Mouse (Mus musculus) liver, postnatal 0 days (tissue): ENCODE data around the gene Ppp1r11. TPM values are rescaled to one million over a fixed set of nuclear protein-coding genes. Genes with fewer than 3 reads are reported as not detected.

Experiments
- ATAC-seq: fragments of 200-750 bp; cut with Nextera tagmentation; 2 replicates; pipeline ENCODE4 v1.8.0; 2017; ENCODE audit warnings: mild to moderate bottlenecking, moderate library complexity
- DNase-seq: peaks from one replicate; pipeline ENCODE4 v3.0.0-alpha.2; 2016
- H3K27ac ChIP-seq: fragments of 300-500 bp; sonication (generic); 2 replicates; pipeline ENCODE4 v1.5.1; 2014; ENCODE audit warnings: antibody characterized with exemption, moderate library complexity, mild to moderate bottlenecking, low read depth
- H3K27me3 ChIP-seq: fragments of 300-500 bp; sonication (generic); 2 replicates; pipeline ENCODE4 v1.6.1; 2014; ENCODE audit warnings: low read length, control low read depth, mixed read lengths; ENCODE audit not compliant: insufficient read depth
- H3K36me3 ChIP-seq: fragments of 300-500 bp; sonication (generic); replicated peaks from 2 replicates; pipeline ENCODE4 v1.6.1; 2014; ENCODE audit warnings: mild to moderate bottlenecking, control low read depth, low read length, moderate library complexity, mixed read lengths; ENCODE audit not compliant: insufficient read depth
- H3K4me1 ChIP-seq: fragments of 300-500 bp; sonication (generic); 2 replicates; pipeline ENCODE4 v1.6.1; 2014; ENCODE audit warnings: antibody characterized with exemption, mild to moderate bottlenecking, control low read depth; ENCODE audit not compliant: insufficient read depth
- H3K4me2 ChIP-seq: fragments of 300-500 bp; sonication (generic); 2 replicates; pipeline ENCODE4 v1.6.1; 2014; ENCODE audit warnings: low read depth, mild to moderate bottlenecking, low read length, moderate library complexity, mixed read lengths
- H3K4me3 ChIP-seq: fragments of 300-500 bp; sonication (generic); 2 replicates; pipeline ENCODE4 v1.5.1; 2014; ENCODE audit warnings: low read depth, low read length
- H3K9ac ChIP-seq: fragments of 300-500 bp; sonication (generic); replicated peaks from 2 replicates; pipeline ENCODE4 v1.6.1; 2014; ENCODE audit warnings: mild to moderate bottlenecking, moderate library complexity
- H3K9me3 ChIP-seq: fragments of 300-500 bp; sonication (generic); 2 replicates; pipeline ENCODE4 v1.6.1; 2016; ENCODE audit warnings: mild to moderate bottlenecking, control low read depth, low read length, mixed read lengths
- CTCF ChIP-seq: sonication (generic); IDR thresholded peaks from 2 replicates; pipeline ENCODE4 v1.5.1; 2016; ENCODE audit warnings: antibody characterized with exemption, low read depth
- EP300 ChIP-seq: IDR thresholded peaks from 2 replicates; pipeline ENCODE4 v1.6.1; 2016; ENCODE audit warnings: antibody characterized with exemption, low read depth, mild to moderate bottlenecking
- WGBS: fragments of 180-500 bp; shearing (Covaris S2); extraction: QIAGEN DNeasy Blood & Tissue Kit; methylation state at CpG from one replicate; pipeline ENCODE4 v1.1.7; 2014; ENCODE audit not compliant: insufficient replicate concordance; 5-methylcytosine and 5-hydroxymethylcytosine counted together
- polyA plus RNA-seq: library from polyadenylated mRNA; unstranded; fragments of >200 nt; fragmentation: Nextera tagmentation; extraction: Ambion mirVana; gene quantifications from 2 replicates; pipeline ENCODE4 v1.2.1, GENCODE M21; 2015

Gene Ppp1r11
- polyA plus RNA-seq, 1 experiment from 2014 or later, result 41.7 TPM

- no peak for DNase-seq
- Histone ChIP-seq H3K4me3 (no peak overlapping the region), H3K27ac (no peak overlapping the region), H3K9me3 (no peaks in the 10 kb centered on the region), H3K27me3 (no peaks in the 10 kb centered on the region), H3K36me3 (no peaks in the 10 kb centered on the region; the same call in 1 of the 2 replicates), H3K9ac (no peak overlapping the region), H3K4me2 (no peak overlapping the region), H3K4me1 (0 out of 2 replicates have a peak, but pooled peaks cover 3% of the 10 kb centered on the region)
- WGBS, result 43% methylated on average over 1 of the region's 1 CpGs
- no peak for ATAC-seq
- no peak for TF ChIP-seq CTCF
- TF ChIP-seq EP300, result no peak
These were observed 15.3 kb upstream of the Ppp1r11 start for GRCm38 (mm10) chr17:36966875-36967274.

- Histone ChIP-seq H3K36me3 (peaks cover 5% of the 10 kb centered on the region; the same call in 1 of the 2 replicates), H3K4me2 (no peak overlapping the region), H3K4me1 (peaks cover 13% of the 10 kb centered on the region), H3K27me3 (no peaks in the 10 kb centered on the region), H3K4me3 (no peak overlapping the region), H3K9me3 (no peaks in the 10 kb centered on the region), H3K9ac (no peak overlapping the region), H3K27ac (no peak overlapping the region)
- no peak for ATAC-seq
- no peak for TF ChIP-seq EP300
- 0 out of 2 replicates have a peak, but pooled peaks have one; percentile 11 for TF ChIP-seq CTCF
- WGBS, result 54% methylated on average over 1 of the region's 1 CpGs
- DNase-seq, result no peak
These were observed 9.6 kb upstream of the Ppp1r11 start for GRCm38 (mm10) chr17:36961125-36961524.

GRCm38 (mm10) chr17:36958884-36959283 lies 7.3 kb upstream of the Ppp1r11 start:
- Histone ChIP-seq H3K27me3 (no peaks in the 10 kb centered on the region), H3K36me3 (0 out of 2 replicates have a peak, but pooled peaks cover 7% of the 10 kb centered on the region), H3K4me1 (peaks cover 13% of the 10 kb centered on the region), H3K4me2 (peak overlapping the region; percentile 78), H3K27ac (peak overlapping the region; percentile 76), H3K9ac (peak overlapping the region; percentile 68), H3K4me3 (peak overlapping the region; percentile 59), H3K9me3 (no peaks in the 10 kb centered on the region)
- ATAC-seq, result no peak
- WGBS, result 16% methylated on average over 12 of the region's 12 CpGs
- TF ChIP-seq CTCF, result no peak
- TF ChIP-seq EP300, result no peak
- no peak for DNase-seq

GRCm38 (mm10) chr17:36957999-36958743 lies 6.6 kb upstream of the Ppp1r11 start, which contains the start of the genes Znrd1 and Znrd1as:
Znrd1 (minus strand) TSS chr17:36958559.
Znrd1as (plus strand) TSS chr17:36958592.
- H3K27me3 ChIP-seq, result no peaks in the 10 kb centered on the region
- peak within 1 kb of the TSS; percentile 59 for H3K4me3 ChIP-seq
- H3K4me2 ChIP-seq, result peak within 1 kb of the TSS; percentile 78
- peaks cover 13% of the 10 kb centered on the region for H3K4me1 ChIP-seq
- peak within 1 kb of the TSS; percentile 68 for H3K9ac ChIP-seq
- DNase-seq (peak; percentile 94), ATAC-seq (peak; percentile 99)
- H3K9me3 ChIP-seq, result no peaks in the 10 kb centered on the region
- WGBS, result under 1% methylated on average over 46 of the region's 46 CpGs
- peak within 1 kb of the TSS; percentile 76 for H3K27ac ChIP-seq
- TF ChIP-seq CTCF, result no peak
- peak; percentile 64 for TF ChIP-seq EP300
- H3K36me3 ChIP-seq, result 0 out of 2 replicates have a peak, but pooled peaks cover 7% of the 10 kb centered on the region

- Histone ChIP-seq H3K27me3 (no peaks in the 10 kb centered on the region), H3K9me3 (no peaks in the 10 kb centered on the region)
- ATAC-seq, result no peak
These were observed 1.5 kb upstream of the Ppp1r11 start for GRCm38 (mm10) chr17:36953062-36953461.

GRCm38 (mm10) chr17:36952631-36953030 lies 1.1 kb upstream of the Ppp1r11 start:
- Histone ChIP-seq H3K4me2 (no peak overlapping the region), H3K9me3 (no peaks in the 10 kb centered on the region), H3K27ac (no peak overlapping the region), H3K4me1 (peaks cover 9% of the 10 kb centered on the region), H3K27me3 (no peaks in the 10 kb centered on the region), H3K9ac (no peak overlapping the region), H3K36me3 (peaks cover 19% of the 10 kb centered on the region), H3K4me3 (no peak overlapping the region)
- 83% methylated on average over 2 of the region's 2 CpGs for WGBS
- ATAC-seq, result no peak
- DNase-seq, result no peak
- TF ChIP-seq CTCF, result no peak
- TF ChIP-seq EP300, result no peak

More at GRCm38 (mm10) chr17:36953062-36953461, 1.5 kb upstream of the Ppp1r11 start:
- peaks cover 19% of the 10 kb centered on the region for H3K36me3 ChIP-seq
- no peak overlapping the region for H3K4me3 ChIP-seq
- H3K9ac ChIP-seq, result no peak overlapping the region
- no peak overlapping the region for H3K27ac ChIP-seq
- DNase-seq, result no peak
- 80% methylated on average over 1 of the region's 1 CpGs for WGBS
- no peak overlapping the region for H3K4me2 ChIP-seq
- no peak for TF ChIP-seq CTCF
- TF ChIP-seq EP300, result no peak
- peaks cover 12% of the 10 kb centered on the region for H3K4me1 ChIP-seq
